Mouse (Mus musculus): ENCODE results near the gene Spata18. TPM values are rescaled to one million over a fixed set of nuclear protein-coding genes. Genes with fewer than 3 reads are reported as not detected.

Gene Spata18
- polyA plus RNA-seq, 1 experiment: not detected

GRCm38 (mm10) chr5:73618969-73619368 lies 32.2 kb upstream of the Spata18 start:
- DNase-seq (ENCODE audit: low read depth in 1 of 2, low spot score in 2 of 2): no peak
- H3K27ac ChIP-seq (ENCODE audit: insufficient read depth, low read length): no peak overlapping the region
- no peaks in the 10 kb centered on the region for H3K27me3 ChIP-seq (ENCODE audit: control insufficient read depth, insufficient read depth, low read length)
- WGBS: 88% methylated on average over 1 of the region's 1 CpGs
- H3K4me1 ChIP-seq (ENCODE audit: control insufficient read depth, insufficient read depth, insufficient read length): no peaks in the 10 kb centered on the region
- TF ChIP-seq POLR2A (IDR thresholded peaks at IDR 0.05; ENCODE audit: low read depth, low read length): no peak
- TF ChIP-seq CTCF (IDR thresholded peaks at IDR 0.05; ENCODE audit: extremely low read depth, insufficient read depth, insufficient read length, insufficient replicate concordance): no peak
- no peak overlapping the region for H3K4me3 ChIP-seq (ENCODE audit: extremely low read depth, insufficient read depth, insufficient read length)
- H3K36me3 ChIP-seq (ENCODE audit: control insufficient read depth, insufficient read depth, low read length): no peaks in the 10 kb centered on the region

- H3K4me3 ChIP-seq (ENCODE audit: extremely low read depth, insufficient read depth, insufficient read length): no peak overlapping the region
- no peaks in the 10 kb centered on the region; the same call in 1 of the 2 replicates for H3K4me1 ChIP-seq (ENCODE audit: control insufficient read depth, insufficient read depth, insufficient read length)
- 48% methylated on average over 1 of the region's 1 CpGs for WGBS
- TF ChIP-seq CTCF (IDR thresholded peaks at IDR 0.05; ENCODE audit: extremely low read depth, insufficient read depth, insufficient read length, insufficient replicate concordance) (no peak), POLR2A (IDR thresholded peaks at IDR 0.05; ENCODE audit: low read depth, low read length) (no peak)
- DNase-seq (ENCODE audit: low read depth in 1 of 2, low spot score in 2 of 2): no peak
- no peak overlapping the region for H3K27ac ChIP-seq (ENCODE audit: insufficient read depth, low read length)
- no peaks in the 10 kb centered on the region for H3K27me3 ChIP-seq (ENCODE audit: control insufficient read depth, insufficient read depth, low read length)
- no peaks in the 10 kb centered on the region for H3K36me3 ChIP-seq (ENCODE audit: control insufficient read depth, insufficient read depth, low read length)
Observed at GRCm38 (mm10) chr5:73625505-73625904, 25.7 kb upstream of the Spata18 start.

GRCm38 (mm10) chr5:73626842-73627241 lies 24.3 kb upstream of the Spata18 start:
- no peak for DNase-seq (ENCODE audit: low read depth in 1 of 2, low spot score in 2 of 2)
- Histone ChIP-seq H3K4me3 (ENCODE audit: extremely low read depth, insufficient read depth, insufficient read length) (no peak overlapping the region), H3K27me3 (ENCODE audit: control insufficient read depth, insufficient read depth, low read length) (no peaks in the 10 kb centered on the region), H3K4me1 (ENCODE audit: control insufficient read depth, insufficient read depth, insufficient read length) (no peaks in the 10 kb centered on the region; the same call in 1 of the 2 replicates), H3K27ac (ENCODE audit: insufficient read depth, low read length) (no peak overlapping the region), H3K36me3 (ENCODE audit: control insufficient read depth, insufficient read depth, low read length) (no peaks in the 10 kb centered on the region)
- TF ChIP-seq POLR2A (IDR thresholded peaks at IDR 0.05; ENCODE audit: low read depth, low read length) (no peak), CTCF (IDR thresholded peaks at IDR 0.05; ENCODE audit: extremely low read depth, insufficient read depth, insufficient read length, insufficient replicate concordance) (no peak)
- WGBS: 92% methylated on average over 7 of the region's 7 CpGs

- 91% methylated on average over 4 of the region's 4 CpGs for WGBS
- Histone ChIP-seq H3K27me3 (ENCODE audit: control insufficient read depth, insufficient read depth, low read length) (no peaks in the 10 kb centered on the region), H3K36me3 (ENCODE audit: control insufficient read depth, insufficient read depth, low read length) (no peaks in the 10 kb centered on the region), H3K4me3 (ENCODE audit: extremely low read depth, insufficient read depth, insufficient read length) (no peak overlapping the region), H3K27ac (ENCODE audit: insufficient read depth, low read length) (no peak overlapping the region), H3K4me1 (ENCODE audit: control insufficient read depth, insufficient read depth, insufficient read length) (no peaks in the 10 kb centered on the region; the same call in 1 of the 2 replicates)
- DNase-seq (ENCODE audit: low read depth in 1 of 2, low spot score in 2 of 2): no peak
- TF ChIP-seq POLR2A (IDR thresholded peaks at IDR 0.05; ENCODE audit: low read depth, low read length): no peak
- no peak for TF ChIP-seq CTCF (IDR thresholded peaks at IDR 0.05; ENCODE audit: extremely low read depth, insufficient read depth, insufficient read length, insufficient replicate concordance)
Observed at GRCm38 (mm10) chr5:73627559-73627958, 23.6 kb upstream of the Spata18 start.

- no peaks in the 10 kb centered on the region for H3K36me3 ChIP-seq (ENCODE audit: control insufficient read depth, insufficient read depth, low read length)
- H3K4me3 ChIP-seq (ENCODE audit: extremely low read depth, insufficient read depth, insufficient read length): no peak overlapping the region
- H3K4me1 ChIP-seq (ENCODE audit: control insufficient read depth, insufficient read depth, insufficient read length): no peaks in the 10 kb centered on the region; the same call in 1 of the 2 replicates
- H3K27me3 ChIP-seq (ENCODE audit: control insufficient read depth, insufficient read depth, low read length): no peaks in the 10 kb centered on the region
- 91% methylated on average over 15 of the region's 15 CpGs for WGBS
- TF ChIP-seq CTCF (IDR thresholded peaks at IDR 0.05; ENCODE audit: extremely low read depth, insufficient read depth, insufficient read length, insufficient replicate concordance) (no peak), POLR2A (IDR thresholded peaks at IDR 0.05; ENCODE audit: low read depth, low read length) (no peak)
- no peak for DNase-seq (ENCODE audit: low read depth in 1 of 2, low spot score in 2 of 2)
- no peak overlapping the region for H3K27ac ChIP-seq (ENCODE audit: insufficient read depth, low read length)
Observed at GRCm38 (mm10) chr5:73627991-73628390, 23.2 kb upstream of the Spata18 start.

- H3K4me3 ChIP-seq (ENCODE audit: extremely low read depth, insufficient read depth, insufficient read length): no peak overlapping the region
- DNase-seq (ENCODE audit: low read depth in 1 of 2, low spot score in 2 of 2): no peak
- H3K36me3 ChIP-seq (ENCODE audit: control insufficient read depth, insufficient read depth, low read length): peaks cover 2% of the 10 kb centered on the region; the same call in 1 of the 2 replicates
- no peaks in the 10 kb centered on the region; the same call in 1 of the 2 replicates for H3K4me1 ChIP-seq (ENCODE audit: control insufficient read depth, insufficient read depth, insufficient read length)
- H3K27ac ChIP-seq (ENCODE audit: insufficient read depth, low read length): no peak overlapping the region
- 10% methylated on average over 5 of the region's 5 CpGs for WGBS
- H3K27me3 ChIP-seq (ENCODE audit: control insufficient read depth, insufficient read depth, low read length): no peaks in the 10 kb centered on the region
- no peak for TF ChIP-seq CTCF (IDR thresholded peaks at IDR 0.05; ENCODE audit: extremely low read depth, insufficient read depth, insufficient read length, insufficient replicate concordance)
- no peak for TF ChIP-seq POLR2A (IDR thresholded peaks at IDR 0.05; ENCODE audit: low read depth, low read length)
Observed at GRCm38 (mm10) chr5:73630141-73630540, 21.0 kb upstream of the Spata18 start.

- 73% methylated on average over 10 of the region's 10 CpGs for WGBS
- Histone ChIP-seq H3K4me1 (ENCODE audit: control insufficient read depth, insufficient read depth, insufficient read length) (no peaks in the 10 kb centered on the region; the same call in 1 of the 2 replicates), H3K27me3 (ENCODE audit: control insufficient read depth, insufficient read depth, low read length) (no peaks in the 10 kb centered on the region), H3K4me3 (ENCODE audit: extremely low read depth, insufficient read depth, insufficient read length) (no peak overlapping the region), H3K36me3 (ENCODE audit: control insufficient read depth, insufficient read depth, low read length) (peaks cover 5% of the 10 kb centered on the region), H3K27ac (ENCODE audit: insufficient read depth, low read length) (no peak overlapping the region)
- DNase-seq (ENCODE audit: low read depth in 1 of 2, low spot score in 2 of 2): no peak
- TF ChIP-seq CTCF (IDR thresholded peaks at IDR 0.05; ENCODE audit: extremely low read depth, insufficient read depth, insufficient read length, insufficient replicate concordance) (no peak), POLR2A (IDR thresholded peaks at IDR 0.05; ENCODE audit: low read depth, low read length) (no peak)
Observed at GRCm38 (mm10) chr5:73631001-73631558, 20.1 kb upstream of the Spata18 start.

All from spleen, adult 2 months (tissue).